Mouse (Mus musculus) megakaryocyte-erythroid progenitor cell, adult 5-6 weeks (primary cell): ENCODE data around the gene Slc16a12. TPM values are rescaled to one million over a fixed set of nuclear protein-coding genes. Genes with fewer than 3 reads are reported as not detected.

Source experiments
- ATAC-seq: replicated peaks from 2 replicates; pipeline ENCODE4 v1.8.0; 2016; ENCODE audit warnings: mild to moderate bottlenecking, inconsistent platforms; ENCODE audit not compliant: severe bottlenecking, poor library complexity, low FRiP score, low TSS enrichment
- total RNA-seq, 2 experiments: library from RNA; stranded (forward) in 1 of 2; stranded (reverse) in 1 of 2; fragments of 200-1000, 215-1000 nt in 1 of 2; fragments of >200 nt in 1 of 2; fragmentation: Nextera tagmentation in 1 of 2; gene quantifications; 2 replicates each; pipeline ENCODE4 v1.2.3; 2014 to 2017

Gene Slc16a12
- total RNA-seq, 2 experiments from 2014 or later: not detected

DNA sequence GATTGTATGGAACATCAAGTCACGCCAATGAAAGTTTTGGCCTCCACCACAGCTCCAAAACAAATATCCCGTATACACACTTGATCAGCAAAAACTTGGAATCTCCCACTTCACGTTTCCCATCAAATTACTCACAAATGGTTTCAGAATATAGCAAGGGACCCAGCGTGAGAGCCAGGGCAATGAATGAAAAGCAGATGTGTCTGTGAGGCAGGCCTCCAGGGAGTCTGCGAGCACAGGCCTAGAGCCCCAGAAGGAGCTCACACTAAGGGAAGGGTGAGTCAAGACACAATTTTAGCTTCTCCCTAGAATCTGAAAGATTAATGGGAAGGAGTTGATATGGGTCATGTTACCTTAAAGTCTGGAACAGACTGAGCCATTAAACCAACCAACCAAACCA lies 15.7 kb downstream of the Slc16a12 start:
- ATAC-seq: no peak

DNA sequence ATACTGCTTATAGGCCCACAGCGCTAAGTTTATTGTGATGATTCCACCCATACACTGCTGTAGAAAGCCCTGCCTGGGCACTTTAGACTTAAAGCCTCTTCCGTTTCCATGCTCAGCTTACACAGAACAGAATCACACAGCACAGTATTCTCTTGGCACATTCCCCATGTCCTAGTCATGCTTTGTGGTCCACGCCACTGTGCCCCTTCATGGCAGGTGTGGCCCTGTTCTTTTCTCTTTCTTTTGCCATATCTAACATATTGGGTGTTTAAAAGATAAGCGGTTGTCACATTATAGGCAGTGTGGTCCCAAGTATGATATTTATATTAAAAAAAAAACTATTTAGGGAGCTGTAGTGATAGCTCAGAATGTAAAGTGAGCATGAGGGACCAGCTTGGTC lies 16.5 kb downstream of the Slc16a12 start:
- no peak for ATAC-seq

DNA sequence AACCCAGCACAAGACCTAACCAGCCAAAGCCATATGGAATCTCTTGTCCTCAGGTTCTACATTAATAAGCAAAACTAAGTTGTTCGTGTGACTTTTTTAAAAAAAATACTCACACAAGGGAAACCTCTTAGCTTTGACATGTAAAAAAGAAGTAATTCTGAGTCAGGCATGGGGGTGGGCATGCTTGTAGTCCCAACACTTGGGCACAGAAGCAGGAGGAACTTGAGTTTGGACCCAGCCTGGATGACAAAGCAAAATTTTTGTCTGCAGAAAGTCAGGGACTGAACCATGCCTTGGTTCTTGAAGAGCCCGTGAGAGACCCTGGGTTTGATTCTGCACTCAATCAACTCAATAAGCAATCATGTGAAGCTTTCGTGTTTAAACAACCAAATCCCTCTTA lies 17.6 kb downstream of the Slc16a12 start:
- ATAC-seq: no peak

DNA sequence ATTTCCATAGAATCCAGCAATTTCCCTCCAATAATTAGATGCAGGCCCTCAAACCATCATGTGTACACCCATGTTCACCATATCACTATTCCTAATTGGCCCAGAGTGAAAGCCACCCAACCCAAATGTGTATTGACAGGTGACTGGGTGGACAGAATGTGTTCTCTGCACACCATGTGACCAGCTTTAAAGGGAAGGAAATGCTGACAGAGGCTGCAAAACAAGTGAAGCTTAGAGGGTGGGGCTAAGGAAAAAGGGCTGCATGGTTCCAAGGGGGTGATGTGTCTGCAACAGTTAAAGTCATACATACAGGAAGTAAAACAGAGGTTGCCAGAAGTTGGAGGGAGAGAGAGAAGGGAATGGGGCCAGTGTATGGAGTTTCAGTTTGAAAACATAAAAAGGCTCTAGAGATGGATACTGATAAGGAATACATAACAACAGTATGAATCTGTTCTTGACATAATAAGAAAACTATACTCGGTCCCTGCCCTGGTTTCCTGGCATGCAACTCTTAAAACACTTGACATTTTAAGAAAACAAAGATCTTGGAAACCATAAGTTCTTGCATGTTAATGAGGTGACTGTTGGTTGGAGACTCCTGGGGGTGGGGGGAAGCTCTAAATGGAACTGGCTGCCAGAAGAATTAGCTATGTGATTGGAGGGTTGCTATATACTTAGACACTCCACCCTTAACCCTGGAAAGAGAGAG lies 20.7 kb downstream of the Slc16a12 start:
- no peak for ATAC-seq

DNA sequence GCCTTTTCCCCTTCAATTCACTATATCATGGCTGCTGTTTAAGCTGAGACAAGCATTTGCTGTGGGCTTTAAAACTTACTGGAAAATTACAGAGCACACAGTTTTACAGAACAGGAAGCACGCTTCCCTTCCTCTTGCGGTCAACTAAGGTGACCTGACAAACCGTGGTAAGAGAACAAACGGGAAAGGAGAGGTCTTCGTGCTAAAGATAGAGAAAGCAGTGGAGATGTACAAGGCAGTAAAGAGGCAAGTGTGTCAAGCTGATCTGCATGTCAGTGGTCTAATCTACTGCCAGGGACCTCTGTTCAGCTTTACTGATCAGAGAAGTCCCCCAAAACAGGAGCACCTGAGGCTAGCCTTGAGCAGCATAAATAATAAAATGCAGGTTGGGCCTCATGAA lies 21.7 kb downstream of the Slc16a12 start:
- ATAC-seq: no peak

DNA sequence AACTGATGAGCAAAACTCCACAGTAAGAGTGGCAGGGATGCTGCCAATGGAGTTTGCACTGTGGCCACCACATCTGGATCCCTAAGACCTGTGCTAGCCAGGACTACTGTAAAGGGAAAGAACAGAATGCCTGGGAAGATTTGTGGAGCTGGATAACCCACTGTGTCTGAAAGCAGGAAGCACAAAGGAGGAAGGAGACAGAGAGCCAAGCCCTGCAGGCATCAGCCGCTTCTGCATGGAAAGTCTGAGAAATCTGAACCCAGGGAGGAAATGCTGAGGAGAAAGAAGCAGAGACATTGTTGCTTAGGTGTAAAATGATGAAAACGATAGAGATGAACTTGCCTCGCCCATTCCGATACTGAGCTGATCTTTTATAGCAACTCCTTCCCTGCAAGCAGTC lies 22.5 kb downstream of the Slc16a12 start:
- ATAC-seq: no peak

DNA sequence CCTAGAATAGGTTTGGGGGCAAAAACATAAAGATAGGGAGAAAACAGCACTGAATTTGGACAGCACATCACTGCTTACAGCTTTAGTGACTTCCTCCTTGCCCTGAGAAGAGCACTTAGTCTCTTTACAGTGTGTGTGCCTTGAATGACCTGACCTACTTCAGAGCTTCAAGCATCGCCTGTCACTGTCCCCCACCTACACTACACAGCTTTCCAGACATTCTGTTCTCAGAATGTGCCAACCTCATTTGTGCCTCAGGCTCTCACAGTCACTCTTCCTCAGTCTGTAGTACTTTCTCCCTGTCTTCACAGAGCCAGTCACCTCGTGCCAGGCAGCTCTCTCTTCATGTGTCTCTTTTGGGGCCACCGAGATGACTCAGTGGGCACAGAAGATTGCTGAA lies 24.5 kb downstream of the Slc16a12 start:
- no peak for ATAC-seq

DNA sequence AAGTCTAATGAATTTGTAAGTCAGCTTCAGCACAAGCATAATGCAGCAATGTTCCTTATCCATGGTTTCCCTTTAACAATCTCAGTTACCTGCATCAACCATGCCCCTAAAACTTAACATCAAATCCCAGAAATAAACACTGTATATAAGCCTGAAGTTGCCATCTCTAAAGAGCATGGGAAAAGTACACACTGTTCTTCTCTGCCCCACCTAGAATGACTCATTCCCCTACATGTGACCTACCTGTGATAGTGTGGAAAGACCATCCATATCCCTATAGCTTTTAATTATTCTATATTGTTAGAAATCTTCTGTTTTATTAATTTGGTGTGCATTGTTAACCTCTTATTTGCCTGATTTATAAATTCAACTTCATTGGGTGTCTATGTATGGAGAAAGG lies 27.0 kb downstream of the Slc16a12 start:
- no peak for ATAC-seq

DNA sequence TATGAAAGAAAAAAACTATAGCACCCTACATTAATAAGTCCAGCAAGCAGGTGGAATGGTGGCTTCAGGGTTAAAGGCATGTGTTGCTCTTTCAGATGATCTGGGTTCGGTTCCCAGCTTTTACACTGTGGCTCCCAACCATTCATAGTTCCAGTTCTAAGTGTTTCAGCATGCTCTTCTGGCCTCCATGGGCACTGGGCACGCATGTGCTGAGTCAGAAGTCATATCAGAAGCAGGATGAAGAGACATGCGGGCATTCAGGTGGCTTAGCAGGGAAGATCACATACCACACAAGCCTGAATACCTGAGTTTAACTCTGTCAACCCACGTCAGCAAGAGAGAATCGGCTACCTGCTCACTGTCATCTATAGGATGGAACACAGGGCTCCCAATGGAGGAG lies 28.1 kb downstream of the Slc16a12 start:
- ATAC-seq: no peak

DNA sequence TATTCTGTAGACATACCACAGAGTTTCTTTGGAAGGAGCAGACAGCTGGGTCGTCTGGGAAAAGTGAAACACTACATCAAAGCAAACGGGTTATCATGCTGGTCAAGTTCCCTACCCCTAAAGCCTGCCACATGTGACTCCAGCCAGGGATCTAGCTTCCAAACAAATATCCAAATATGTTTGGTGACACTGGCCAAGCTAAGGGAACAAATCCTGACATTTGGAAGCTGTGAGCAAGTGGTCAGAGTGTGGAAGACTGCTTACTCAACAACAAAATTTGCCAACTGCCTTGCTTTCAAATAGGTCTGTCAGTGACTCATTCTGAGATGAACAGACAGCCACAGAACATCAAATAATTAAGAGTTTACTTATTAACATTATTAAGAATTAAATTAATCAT lies 28.6 kb downstream of the Slc16a12 start:
- ATAC-seq: no peak

DNA sequence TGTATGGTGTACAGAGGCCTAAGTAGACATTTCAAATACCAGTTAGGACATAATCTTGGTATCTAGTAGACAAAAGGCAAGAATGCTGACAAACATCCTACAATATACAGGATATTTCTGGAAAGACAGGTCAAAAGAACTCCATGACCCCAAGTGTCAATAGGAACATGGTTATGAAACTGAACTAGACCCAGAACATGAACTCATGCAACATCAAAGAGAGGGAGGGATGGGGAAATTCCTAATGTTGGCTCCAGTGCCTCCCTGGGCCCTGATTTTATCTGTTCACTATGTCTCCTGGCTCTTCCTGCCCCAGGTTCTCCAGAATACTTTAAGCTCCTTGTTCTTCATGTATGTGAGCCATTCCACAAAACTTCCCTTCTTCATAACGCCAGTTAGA lies 31.2 kb downstream of the Slc16a12 start:
- no peak for ATAC-seq

DNA sequence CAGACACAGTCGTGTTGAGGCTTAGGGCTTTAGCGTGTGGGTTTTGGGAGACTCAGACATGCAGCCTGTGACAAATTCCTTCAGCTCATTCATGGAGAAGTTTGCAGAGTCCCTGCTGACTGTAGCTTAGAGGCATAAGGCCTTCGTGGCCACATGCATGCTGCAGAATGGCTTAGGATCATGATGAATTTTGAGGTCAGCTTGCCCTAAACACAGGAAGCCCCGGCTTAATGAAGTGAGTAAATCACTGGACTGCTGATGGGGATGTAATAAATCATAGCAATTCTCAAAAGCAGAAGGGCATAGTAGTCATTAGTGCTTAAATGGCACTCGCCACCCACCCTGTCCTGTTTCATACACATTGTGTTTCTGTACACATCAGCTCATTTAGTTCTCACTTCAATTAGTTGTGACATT lies 32.8 kb downstream of the Slc16a12 start:
- ATAC-seq: no peak

DNA sequence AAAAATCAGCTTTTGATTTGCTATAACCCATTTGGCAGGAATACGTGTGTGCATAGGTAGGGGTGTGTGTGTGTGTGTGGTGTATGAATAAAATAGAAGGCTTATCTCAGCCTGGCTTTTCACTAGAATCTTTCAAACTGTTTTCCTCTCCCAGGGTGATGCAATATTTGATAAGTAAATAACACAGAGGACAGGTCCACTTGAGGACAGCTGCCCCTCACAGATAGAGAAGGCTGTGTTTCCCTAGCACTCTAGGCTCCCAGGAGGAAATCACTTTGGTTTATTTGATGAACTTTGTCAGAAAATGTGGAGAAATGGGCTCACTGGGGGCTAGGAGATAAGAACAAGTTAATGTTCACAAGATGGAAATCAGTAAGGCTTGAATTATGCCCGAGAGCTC lies 35.0 kb downstream of the Slc16a12 start:
- ATAC-seq: no peak

DNA sequence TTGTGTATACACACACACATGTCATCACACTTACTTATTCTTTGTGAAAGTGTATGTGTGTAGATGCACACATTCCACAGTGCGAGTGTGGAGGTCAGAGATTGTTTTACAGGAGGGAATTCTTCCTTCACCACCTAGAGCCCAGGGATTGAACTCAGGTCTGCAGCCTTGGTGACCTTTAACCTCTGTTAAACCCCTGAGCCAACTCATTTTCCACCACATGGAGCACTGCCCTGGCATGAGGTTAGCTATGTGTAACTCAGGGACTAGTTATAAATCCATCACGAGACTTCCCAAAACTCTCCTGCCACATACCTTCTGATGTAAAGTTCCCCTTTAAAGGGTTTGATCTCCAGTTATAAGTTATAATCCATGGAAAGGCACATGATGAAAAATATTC lies 38.9 kb downstream of the Slc16a12 start:
- ATAC-seq: no peak

DNA sequence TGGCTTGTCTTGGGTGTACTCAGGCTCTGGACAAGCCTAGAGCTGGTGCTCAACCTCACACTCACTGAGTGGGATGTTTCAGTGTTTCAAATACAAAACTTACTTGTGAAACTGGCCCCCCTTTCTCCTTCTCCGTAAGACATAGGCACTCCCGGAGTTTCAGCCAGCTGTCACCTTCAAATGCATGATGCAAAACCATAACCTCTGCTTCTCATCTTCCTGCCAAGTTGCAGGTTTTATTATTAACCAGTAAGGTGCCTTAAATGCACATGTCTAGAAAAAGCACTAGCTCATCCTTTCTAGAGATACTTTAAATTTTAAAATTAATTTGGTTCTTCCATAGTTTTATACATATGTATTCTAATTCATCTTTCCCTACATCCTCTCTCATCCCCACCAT lies 39.5 kb downstream of the Slc16a12 start:
- no peak for ATAC-seq

DNA sequence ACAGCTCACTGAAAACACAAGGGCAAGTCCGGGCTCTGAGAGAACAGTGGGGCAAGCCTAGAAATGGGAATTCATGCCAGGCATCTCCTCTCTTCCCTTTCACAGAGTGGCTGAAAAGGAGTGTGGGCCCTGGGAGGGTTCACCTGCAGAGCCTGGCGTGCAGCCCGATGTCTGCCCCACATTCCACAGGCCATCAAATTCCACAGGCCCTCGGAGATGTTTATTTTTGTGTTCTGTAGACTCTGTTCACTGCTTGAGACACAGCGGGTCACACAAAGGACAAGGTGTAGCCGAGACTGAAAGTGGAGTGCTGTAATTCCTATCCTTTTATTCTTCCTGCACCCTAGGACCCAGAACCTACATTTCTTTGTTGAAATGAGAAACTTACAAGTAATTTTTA lies 40.8 kb downstream of the Slc16a12 start:
- no peak for ATAC-seq

DNA sequence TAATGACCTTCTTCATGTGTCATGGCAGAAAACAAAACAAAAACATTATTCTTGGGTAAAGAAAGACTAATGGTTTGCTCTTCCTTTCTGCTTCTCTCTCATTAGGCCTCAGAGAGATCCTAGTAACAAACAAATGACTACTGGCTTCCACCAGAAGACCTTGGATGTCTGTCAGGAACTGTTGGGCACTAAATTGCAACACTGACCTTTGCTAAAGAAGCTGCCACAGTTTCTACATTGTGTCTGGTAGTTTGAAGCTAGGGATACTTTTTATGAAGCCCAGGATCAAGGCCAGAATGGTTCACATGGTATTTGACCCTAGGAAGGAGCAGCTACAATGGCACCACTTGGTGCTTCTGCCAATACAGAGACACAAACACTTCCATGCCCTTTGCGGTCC lies 41.9 kb downstream of the Slc16a12 start:
- ATAC-seq: no peak

DNA sequence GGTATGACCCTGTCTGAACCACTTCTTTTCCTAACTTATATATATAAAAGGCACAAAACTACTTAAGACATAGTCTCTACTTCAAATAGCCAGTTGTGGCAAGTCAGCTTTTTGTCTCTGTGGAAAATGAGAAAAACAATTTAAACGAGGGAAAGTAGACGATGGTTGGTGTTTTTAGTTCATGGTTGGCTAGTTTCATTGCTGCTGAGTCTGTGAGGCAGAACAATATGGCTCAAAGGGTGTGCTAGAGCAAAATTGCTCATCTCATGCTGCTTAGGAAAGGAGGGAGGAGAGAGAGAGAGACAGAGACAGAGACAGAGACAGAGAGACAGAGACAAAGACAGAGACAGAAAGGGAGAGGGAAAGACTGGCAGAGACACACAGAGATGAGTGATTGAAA lies 47.8 kb downstream of the Slc16a12 start:
- ATAC-seq: no peak

DNA sequence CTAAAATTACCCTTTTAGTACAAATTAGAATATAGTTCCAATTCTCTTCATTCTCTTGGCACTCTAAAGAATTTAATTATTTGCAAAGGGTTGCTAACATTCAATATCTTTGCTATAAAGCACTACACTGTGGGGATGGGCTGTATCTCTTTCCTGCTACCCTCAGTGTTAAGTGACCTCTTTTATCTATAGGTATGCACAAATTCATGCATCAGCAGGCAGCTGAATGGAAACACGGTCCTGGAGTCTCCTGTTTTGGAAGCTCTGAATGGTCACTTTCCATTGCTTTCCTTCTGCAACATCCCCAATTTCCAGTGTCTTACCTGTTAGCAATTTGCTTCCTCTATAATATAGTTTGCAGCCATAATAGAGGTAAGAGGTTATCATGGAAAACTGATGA lies 48.2 kb downstream of the Slc16a12 start:
- no peak for ATAC-seq

DNA sequence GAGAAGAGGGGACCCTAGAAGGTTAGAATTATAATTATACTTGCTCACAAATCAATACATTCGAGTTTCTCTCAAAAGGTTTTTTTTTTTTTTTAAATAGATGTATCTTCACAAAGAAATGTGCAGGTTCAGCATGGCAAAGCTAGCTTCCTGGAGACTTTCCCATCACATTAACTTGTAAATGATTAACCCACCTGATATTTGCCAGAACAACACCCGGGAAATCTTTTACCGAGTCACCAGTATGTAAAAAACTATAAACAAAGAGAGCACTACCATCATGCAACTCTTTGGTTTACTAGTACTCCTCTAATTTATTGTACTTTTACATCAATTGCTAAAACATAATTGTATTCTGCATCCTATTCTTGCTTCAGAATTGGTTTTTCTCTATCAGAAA lies 48.7 kb downstream of the Slc16a12 start:
- no peak for ATAC-seq

DNA sequence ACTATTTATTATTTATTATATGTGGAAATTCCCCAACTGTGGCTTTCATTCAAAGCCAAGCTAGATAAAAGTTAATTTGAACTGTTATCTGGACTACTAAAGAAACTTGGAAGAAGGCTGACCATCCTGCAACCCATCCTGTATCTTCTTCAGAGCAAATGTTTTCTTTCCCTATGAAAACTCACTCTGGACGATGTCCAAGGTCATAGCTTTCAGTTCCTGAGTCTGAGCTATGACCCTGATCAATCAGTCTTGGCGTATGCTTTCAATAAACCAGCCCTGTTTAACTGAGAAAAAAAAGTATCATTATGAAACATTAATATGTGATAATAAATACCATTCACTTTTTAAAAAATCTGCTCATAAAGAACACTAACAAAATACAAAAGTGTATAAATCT lies 49.6 kb downstream of the Slc16a12 start:
- ATAC-seq: no peak

DNA sequence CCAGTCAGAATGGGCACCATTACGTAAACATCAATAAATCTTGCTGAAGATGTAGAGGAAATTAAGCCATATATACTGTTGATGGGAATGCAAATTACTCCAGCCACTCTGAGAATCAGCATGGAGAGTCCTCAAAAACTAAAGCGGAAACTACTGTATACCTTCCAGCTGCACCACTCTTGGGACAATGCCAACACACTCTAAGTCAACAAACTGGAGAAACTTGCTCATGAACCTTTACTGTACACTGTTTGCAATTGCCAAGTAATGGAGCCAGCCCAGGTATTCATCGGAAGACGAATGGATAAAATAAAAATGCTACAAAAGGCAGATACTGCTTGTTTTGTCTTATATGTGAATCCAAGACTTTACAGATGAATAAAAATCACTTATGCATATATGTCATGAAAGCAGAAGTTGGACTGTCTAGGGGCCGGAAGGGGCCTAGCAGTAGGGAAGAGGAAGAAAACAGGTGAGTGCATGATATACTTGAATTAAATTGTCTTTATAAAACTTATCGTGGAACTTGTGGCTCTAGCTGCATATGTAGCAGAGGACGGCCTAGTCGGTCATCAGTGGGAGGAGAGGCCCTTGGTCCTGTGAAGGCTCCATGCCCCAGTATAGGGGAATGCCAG lies 50.6 kb downstream of the Slc16a12 start:
- no peak for ATAC-seq
